Mouse (Mus musculus) liver, embryonic 14.5 days (tissue): ENCODE results near the gene Gm7358.
"Not testable (repeated sequence)": the region's sequence is repeated elsewhere in the genome, so short reads cannot be mapped to it uniquely, and the experiment has no call there.

Experiments
- CTCF ChIP-seq: IDR thresholded peaks from 2 replicates; pipeline ENCODE4 v1.5.1; 2016; ENCODE audit warnings: antibody characterized with exemption, low read depth, control low read depth
- EP300 ChIP-seq: IDR thresholded peaks from 2 replicates; pipeline ENCODE4 v1.6.1; 2016; ENCODE audit warnings: antibody characterized with exemption, low read depth

DNA sequence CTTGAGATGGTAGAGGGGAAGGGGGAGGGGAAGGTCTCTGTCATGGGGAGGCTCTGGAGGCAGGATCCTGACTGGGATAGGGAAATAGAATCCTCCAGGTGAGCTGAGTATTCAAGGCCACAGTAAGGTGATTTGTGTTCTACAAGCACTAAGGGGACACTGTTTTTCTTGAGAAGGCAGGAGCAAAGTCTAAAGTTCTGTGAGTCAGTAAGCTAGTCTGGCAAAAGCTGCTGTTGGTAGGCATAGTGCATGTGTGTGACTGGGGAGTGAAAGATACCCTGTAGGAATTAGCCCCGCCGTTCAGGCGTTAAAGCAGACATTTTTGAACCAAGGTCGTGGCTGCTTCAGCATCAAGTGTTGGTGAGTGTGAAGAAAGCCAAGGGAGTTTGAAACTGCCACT lies 23.2 kb downstream of the Gm7358 start:
- not testable (repeated sequence) for TF ChIP-seq CTCF, EP300
